Mouse (Mus musculus) stomach, embryonic 16.5 days (tissue): ENCODE results near the gene Cdc5l. TPM values are rescaled to one million over a fixed set of nuclear protein-coding genes. Genes with fewer than 3 reads are reported as not detected.
A peak's percentile ranks its signal among the peaks of the same experiment; 100 is the strongest.

Experiments used
- ATAC-seq: fragments of 200-750 bp; cut with Nextera tagmentation; 2 replicates; pipeline ENCODE4 v1.8.0; 2017; ENCODE audit warnings: moderate number of reproducible peaks, moderate TSS enrichment; ENCODE audit not compliant: insufficient read depth, low FRiP score
- H3K27ac ChIP-seq: fragments of 300-500 bp; sonication (generic); 2 replicates; pipeline ENCODE4 v1.5.1; 2014; ENCODE audit warnings: low read length
- H3K27me3 ChIP-seq: fragments of 300-500 bp; sonication (generic); 2 replicates; pipeline ENCODE4 v1.6.1; 2014; ENCODE audit warnings: low read length, control low read depth, mixed read lengths; ENCODE audit not compliant: control insufficient read depth, insufficient read depth
- H3K36me3 ChIP-seq: fragments of 300-500 bp; sonication (generic); 2 replicates; pipeline ENCODE4 v1.6.1; 2014; ENCODE audit warnings: low read length; ENCODE audit not compliant: control insufficient read depth, insufficient read depth
- H3K4me1 ChIP-seq: fragments of 300-500 bp; sonication (generic); 2 replicates; pipeline ENCODE4 v1.6.1; 2014; ENCODE audit warnings: low read length, control low read depth, mixed read lengths; ENCODE audit not compliant: control insufficient read depth, insufficient read depth
- H3K4me2 ChIP-seq: fragments of 300-500 bp; sonication (generic); 2 replicates; pipeline ENCODE4 v1.6.1; 2014; ENCODE audit warnings: low read depth, low read length, mixed read lengths
- H3K4me3 ChIP-seq: fragments of 300-500 bp; sonication (generic); replicated peaks from 2 replicates; pipeline ENCODE4 v1.5.1; 2014; ENCODE audit warnings: mild to moderate bottlenecking, low read length
- H3K9ac ChIP-seq: fragments of 300-500 bp; sonication (generic); 2 replicates; pipeline ENCODE4 v1.6.1; 2014; ENCODE audit warnings: low read length
- H3K9me3 ChIP-seq: fragments of 300-500 bp; sonication (generic); replicated peaks from 2 replicates; pipeline ENCODE4 v1.6.1; 2016; ENCODE audit warnings: low read length, control low read depth; ENCODE audit not compliant: control insufficient read depth
- WGBS: fragments of 180-500 bp; shearing (Covaris S2); extraction: QIAGEN DNeasy Blood & Tissue Kit; methylation state at CpG from one replicate; pipeline ENCODE4 v1.1.7; 2014; 5-methylcytosine and 5-hydroxymethylcytosine counted together
- polyA plus RNA-seq: library from polyadenylated mRNA; unstranded; fragments of >200 nt; fragmentation: Nextera tagmentation; extraction: Ambion mirVana; gene quantifications from 2 replicates; pipeline ENCODE4 v1.2.1, GENCODE M21; 2015

The Cdc5l gene
- polyA plus RNA-seq, 1 experiment from 2014 or later = 54.2 TPM

DNA sequence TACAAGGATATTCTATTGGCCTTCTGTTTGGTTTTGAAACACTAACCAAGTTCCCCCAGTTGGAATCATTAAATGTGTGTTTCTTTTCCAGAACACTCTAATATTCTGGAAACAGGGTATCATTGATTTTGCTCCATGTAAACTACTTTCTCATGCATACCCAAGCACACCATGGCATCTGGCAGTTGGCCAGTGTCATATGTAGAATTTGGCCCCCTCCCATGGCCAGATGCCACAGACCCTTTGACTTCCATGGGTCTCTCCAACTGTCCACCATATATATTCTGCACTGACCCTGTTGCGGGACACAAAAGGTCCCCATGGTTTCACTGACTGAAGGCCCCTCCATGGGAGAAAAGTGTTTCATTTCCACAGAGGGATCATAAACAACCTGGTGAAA is 18.7 kb upstream of the Cdc5l start:
- no peak overlapping the region for H3K4me2 ChIP-seq
- 93% methylated on average over 1 of the region's 1 CpGs for WGBS
- ATAC-seq = no peak

DNA sequence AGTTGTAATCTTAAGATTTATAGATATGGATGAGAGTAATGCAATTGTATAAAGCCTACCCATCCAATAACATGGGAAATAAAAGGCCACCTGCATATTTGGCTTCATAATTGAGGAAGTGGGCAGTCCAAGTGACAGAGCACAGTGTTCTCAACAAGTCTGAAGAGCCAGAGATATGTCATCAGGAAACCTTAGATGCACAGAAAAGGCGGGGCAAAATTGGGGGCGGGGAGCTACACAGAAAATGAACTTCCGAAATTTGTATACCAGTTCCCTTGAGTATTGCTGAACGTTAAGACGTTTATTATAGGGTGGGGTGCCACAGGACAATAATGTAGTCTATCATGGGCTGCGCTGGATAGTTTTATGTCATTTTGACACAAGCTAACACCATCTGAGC is 16.6 kb upstream of the Cdc5l start:
- Histone ChIP-seq H3K27ac (no peak overlapping the region), H3K4me1 (no peaks in the 10 kb centered on the region), H3K4me2 (no peak overlapping the region), H3K36me3 (no peaks in the 10 kb centered on the region), H3K9ac (no peak overlapping the region), H3K9me3 (no peaks in the 10 kb centered on the region), H3K27me3 (no peaks in the 10 kb centered on the region), H3K4me3 (no peak overlapping the region)
- WGBS = 93% methylated on average over 6 of the region's 6 CpGs
- no peak for ATAC-seq

More for the DNA sequence above, 18.7 kb upstream of the Cdc5l start:
- H3K4me1 ChIP-seq = no peaks in the 10 kb centered on the region
- no peaks in the 10 kb centered on the region for H3K27me3 ChIP-seq
- H3K4me3 ChIP-seq = no peak overlapping the region
- H3K9ac ChIP-seq = no peak overlapping the region
- H3K9me3 ChIP-seq = no peaks in the 10 kb centered on the region
- H3K36me3 ChIP-seq = no peaks in the 10 kb centered on the region
- no peak overlapping the region for H3K27ac ChIP-seq

GRCm38 (mm10) chr17:45449586-45449985 is 16.0 kb upstream of the Cdc5l start:
- no peak overlapping the region for H3K4me3 ChIP-seq
- H3K27ac ChIP-seq = no peak overlapping the region
- H3K27me3 ChIP-seq = no peaks in the 10 kb centered on the region
- no peaks in the 10 kb centered on the region for H3K36me3 ChIP-seq
- ATAC-seq = no peak
- H3K4me2 ChIP-seq = no peak overlapping the region
- 88% methylated on average over 8 of the region's 8 CpGs for WGBS
- H3K9ac ChIP-seq = no peak overlapping the region
- H3K4me1 ChIP-seq = no peaks in the 10 kb centered on the region
- no peaks in the 10 kb centered on the region for H3K9me3 ChIP-seq

DNA sequence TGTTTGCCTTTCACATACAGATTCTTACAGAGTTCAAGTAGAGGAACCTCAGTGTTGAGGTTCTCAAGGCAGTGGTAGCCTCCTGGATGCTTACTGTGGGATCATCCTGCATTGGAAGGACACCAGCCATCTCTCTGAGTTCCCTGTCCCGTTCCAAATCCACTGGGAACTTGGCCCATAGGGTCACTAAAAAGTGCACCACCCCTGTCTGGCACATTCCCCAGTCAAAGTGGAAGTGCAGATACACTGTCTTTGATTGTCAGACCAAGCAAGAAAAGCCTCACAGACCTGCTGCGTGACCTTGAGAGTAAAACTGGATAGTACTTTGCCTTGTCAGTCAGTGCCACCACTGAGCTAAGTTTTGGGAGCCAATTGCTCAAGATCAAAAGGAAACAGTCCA is 13.5 kb upstream of the Cdc5l start:
- H3K27me3 ChIP-seq = no peaks in the 10 kb centered on the region

GRCm38 (mm10) chr17:45445923-45446322 is 12.4 kb upstream of the Cdc5l start:
- Histone ChIP-seq H3K27me3 (no peaks in the 10 kb centered on the region), H3K36me3 (no peaks in the 10 kb centered on the region), H3K4me1 (no peaks in the 10 kb centered on the region), H3K4me3 (no peak overlapping the region), H3K9me3 (no peaks in the 10 kb centered on the region), H3K9ac (no peak overlapping the region), H3K4me2 (no peak overlapping the region), H3K27ac (no peak overlapping the region)
- 86% methylated on average over 4 of the region's 4 CpGs for WGBS
- ATAC-seq = no peak

More for the DNA sequence above, 13.5 kb upstream of the Cdc5l start:
- Histone ChIP-seq H3K4me2 (no peak overlapping the region), H3K9me3 (no peaks in the 10 kb centered on the region), H3K27ac (no peak overlapping the region), H3K4me3 (no peak overlapping the region), H3K4me1 (no peaks in the 10 kb centered on the region), H3K9ac (no peak overlapping the region), H3K36me3 (no peaks in the 10 kb centered on the region)
- 89% methylated on average over 2 of the region's 2 CpGs for WGBS
- no peak for ATAC-seq

GRCm38 (mm10) chr17:45434262-45434590 is 689 bp upstream of the Cdc5l start:
- H3K36me3 ChIP-seq = no peaks in the 10 kb centered on the region
- 8% methylated on average over 12 of the region's 12 CpGs for WGBS
- peak overlapping the region; percentile 94 for H3K4me3 ChIP-seq
- H3K4me2 ChIP-seq = peak overlapping the region; percentile 79
- H3K4me1 ChIP-seq = peaks cover 15% of the 10 kb centered on the region
- peak overlapping the region; percentile 99; the same call in 1 of the 2 replicates for H3K27ac ChIP-seq
- ATAC-seq = no peak
- H3K27me3 ChIP-seq = no peaks in the 10 kb centered on the region
- H3K9ac ChIP-seq = peak overlapping the region; percentile 94
- H3K9me3 ChIP-seq = no peaks in the 10 kb centered on the region

DNA sequence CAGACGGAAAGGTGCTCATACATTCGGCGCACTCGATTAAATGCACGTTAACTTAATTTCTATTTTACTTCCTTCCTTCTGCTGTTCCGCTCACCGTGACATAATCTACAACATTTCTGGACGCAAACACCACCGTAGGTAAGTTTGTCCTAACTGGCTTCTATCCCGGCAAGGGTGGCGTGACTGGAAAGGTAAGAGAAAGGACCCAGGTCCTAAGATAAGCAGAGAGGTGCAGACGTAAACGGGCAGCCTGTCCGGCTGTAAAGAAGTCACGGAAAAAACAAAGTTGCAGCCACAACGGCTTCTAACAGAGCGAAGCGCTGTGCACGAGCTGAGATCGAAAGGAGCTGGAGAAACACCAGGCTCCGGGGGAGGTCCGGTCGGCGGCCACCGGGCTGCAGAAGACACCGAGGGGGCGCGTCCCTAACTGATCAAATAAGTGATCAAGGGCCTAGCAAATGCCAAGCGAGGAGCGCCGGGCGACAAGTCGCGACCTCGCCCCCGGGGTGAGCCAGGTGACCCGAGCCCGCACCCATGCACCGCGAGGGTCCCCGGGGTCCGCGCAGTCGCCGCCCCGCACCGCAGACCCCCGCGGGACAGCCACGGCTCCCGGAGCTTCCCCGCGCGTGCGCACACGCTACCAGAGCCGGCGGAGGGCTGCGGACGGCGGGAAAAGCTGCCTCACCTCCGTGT is 685 bp downstream of the Cdc5l start:
- peak overlapping the region; percentile 94 for H3K4me3 ChIP-seq
- under 1% methylated on average over 62 of the region's 62 CpGs for WGBS
- no peaks in the 10 kb centered on the region for H3K27me3 ChIP-seq
- peak overlapping the region; percentile 94 for H3K9ac ChIP-seq
- H3K4me1 ChIP-seq = peaks cover 15% of the 10 kb centered on the region
- peak; percentile 76 for ATAC-seq
- H3K36me3 ChIP-seq = no peaks in the 10 kb centered on the region
- no peaks in the 10 kb centered on the region for H3K9me3 ChIP-seq
- H3K27ac ChIP-seq = peak overlapping the region; percentile 99
- H3K4me2 ChIP-seq = peak overlapping the region; percentile 84

- H3K9ac ChIP-seq = peak overlapping the region; percentile 94; the same call in 1 of the 2 replicates
- 64% methylated on average over 3 of the region's 3 CpGs for WGBS
- peak overlapping the region; percentile 94 for H3K4me3 ChIP-seq
- H3K4me1 ChIP-seq = peaks cover 15% of the 10 kb centered on the region
- no peak overlapping the region for H3K27ac ChIP-seq
- 0 out of 2 replicates have a peak, but pooled peaks cover 3% of the 10 kb centered on the region for H3K36me3 ChIP-seq
- ATAC-seq = no peak
- peak overlapping the region; percentile 84 for H3K4me2 ChIP-seq
- no peaks in the 10 kb centered on the region for H3K9me3 ChIP-seq
- H3K27me3 ChIP-seq = no peaks in the 10 kb centered on the region
Measured at GRCm38 (mm10) chr17:45432007-45432406, 1.5 kb downstream of the Cdc5l start.

DNA sequence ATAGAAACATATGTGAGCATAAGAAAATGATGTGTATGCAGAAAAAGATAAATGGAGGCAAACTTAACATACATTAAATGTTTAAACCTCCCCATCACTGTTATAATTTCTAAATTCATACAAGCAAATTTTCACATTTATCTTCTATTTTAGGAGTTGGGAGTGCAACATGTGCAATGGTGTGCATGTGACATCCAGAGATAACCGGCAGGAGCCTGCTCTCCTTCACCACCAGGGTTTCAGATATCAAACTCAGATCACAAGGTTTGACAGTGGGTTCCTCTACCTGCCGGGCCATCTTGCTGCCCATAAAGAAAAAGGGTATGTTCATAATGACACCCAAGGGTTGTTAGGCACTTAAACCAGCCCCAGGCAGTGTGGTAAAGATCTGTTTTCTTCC is 16.1 kb downstream of the Cdc5l start:
- Histone ChIP-seq H3K4me3 (no peak overlapping the region), H3K9ac (no peak overlapping the region), H3K27me3 (no peaks in the 10 kb centered on the region), H3K9me3 (no peaks in the 10 kb centered on the region), H3K4me2 (no peak overlapping the region), H3K36me3 (peaks cover 11% of the 10 kb centered on the region; the same call in 1 of the 2 replicates), H3K27ac (no peak overlapping the region), H3K4me1 (no peaks in the 10 kb centered on the region)
- no peak for ATAC-seq
- 81% methylated on average over 2 of the region's 2 CpGs for WGBS
